25 mouse cellular contexts compared by ENCODE assay signal in genomic region chr2:146048221-146048829, GRCm38 (mm10).
DNase-seq lines count a peak whose midpoint lies in the region; ATAC-seq and TF ChIP-seq lines count a peak whose summit lies in the region.
"Had no signal": no experiment of that assay in that cellular context is flagged by ENCODE, and none has a peak within 500 bp of the region (broad histone marks: within the 10 kb centered on the region; RNA-seq: fewer than 3 reads in every experiment).

No protein-coding gene starts in this region.

- no peak overlapping the region for H3K4me2 ChIP-seq in forebrain, embryonic 12.5 days
- no peak overlapping the region for H3K4me2 ChIP-seq in hindbrain, embryonic 11.5 days (replicated peaks; ENCODE audit: low read depth, low read length)
- peak overlapping the region; percentile 14; the same call in 1 of the 2 replicates for H3K4me2 ChIP-seq in midbrain, embryonic 15.5 days
- H3K4me2 ChIP-seq: liver, embryonic 15.5 days; lung, embryonic 15.5 days; neural tube, embryonic 12.5 days had no signal

- no peaks in the 10 kb centered on the region for H3K9me3 ChIP-seq in forebrain, embryonic 10.5 days
- no peaks in the 10 kb centered on the region for H3K9me3 ChIP-seq in forebrain, embryonic 12.5 days
- no peaks in the 10 kb centered on the region for H3K9me3 ChIP-seq in hindbrain, embryonic 10.5 days
- H3K9me3 ChIP-seq in hindbrain, embryonic 11.5 days (ENCODE audit: control insufficient read depth, low read length) = no peaks in the 10 kb centered on the region
- no peaks in the 10 kb centered on the region for H3K9me3 ChIP-seq in midbrain, embryonic 15.5 days
- H3K9me3 ChIP-seq: limb, embryonic 10.5 days; liver, embryonic 15.5 days; lung, embryonic 15.5 days; megakaryocyte, embryonic 14.5 days; neural tube, embryonic 12.5 days had no signal

- no peak for ATAC-seq in forebrain, embryonic 12.5 days (ENCODE audit: low FRiP score)
- no peak for ATAC-seq in hindbrain, embryonic 11.5 days (ENCODE audit: low FRiP score)
- ATAC-seq in midbrain, embryonic 15.5 days (replicated peaks) = peak; percentile 70
- ATAC-seq: CD4-positive, CD25-positive, alpha-beta regulatory T cell, adult 4 months; intestine, postnatal 0 days; Patski had no signal

- H3K27ac ChIP-seq in forebrain, embryonic 10.5 days = peak overlapping the region; percentile 48; the same call in 1 of the 2 replicates
- no peak overlapping the region for H3K27ac ChIP-seq in forebrain, embryonic 12.5 days
- peak overlapping the region; percentile 17; the same call in 1 of the 2 replicates for H3K27ac ChIP-seq in hindbrain, embryonic 10.5 days
- no peak overlapping the region for H3K27ac ChIP-seq in hindbrain, embryonic 11.5 days (ENCODE audit: low read depth, low read length)
- H3K27ac ChIP-seq in midbrain, embryonic 15.5 days = 0 out of 2 replicates have a peak overlapping the region, but pooled peaks have one; percentile 0
- H3K27ac ChIP-seq: limb, embryonic 10.5 days; liver, embryonic 15.5 days; lung, embryonic 15.5 days; neural tube, embryonic 12.5 days had no signal

- peaks cover 31% of the 10 kb centered on the region for H3K4me1 ChIP-seq in forebrain, embryonic 10.5 days
- H3K4me1 ChIP-seq in forebrain, embryonic 12.5 days = peaks cover 16% of the 10 kb centered on the region
- peaks cover 18% of the 10 kb centered on the region for H3K4me1 ChIP-seq in hindbrain, embryonic 10.5 days (replicated peaks)
- H3K4me1 ChIP-seq in hindbrain, embryonic 11.5 days (replicated peaks; ENCODE audit: control insufficient read depth, insufficient read depth, low read length) = no peaks in the 10 kb centered on the region
- H3K4me1 ChIP-seq in midbrain, embryonic 15.5 days = peaks cover 24% of the 10 kb centered on the region
- H3K4me1 ChIP-seq: liver, embryonic 15.5 days; lung, embryonic 15.5 days had no signal

- H3K9ac ChIP-seq in forebrain, embryonic 12.5 days = no peak overlapping the region
- H3K9ac ChIP-seq in hindbrain, embryonic 11.5 days (ENCODE audit: low read depth, low read length) = no peak overlapping the region
- no peak overlapping the region for H3K9ac ChIP-seq in midbrain, embryonic 15.5 days
- H3K9ac ChIP-seq: liver, embryonic 15.5 days; lung, embryonic 15.5 days; neural tube, embryonic 12.5 days had no signal

- peaks cover 11% of the 10 kb centered on the region for H3K27me3 ChIP-seq in forebrain, embryonic 10.5 days (ENCODE audit: poor library complexity, severe bottlenecking)
- H3K27me3 ChIP-seq in forebrain, embryonic 12.5 days = no peaks in the 10 kb centered on the region
- no peaks in the 10 kb centered on the region for H3K27me3 ChIP-seq in hindbrain, embryonic 10.5 days (ENCODE audit: insufficient read depth, poor library complexity, severe bottlenecking)
- no peaks in the 10 kb centered on the region for H3K27me3 ChIP-seq in hindbrain, embryonic 11.5 days (ENCODE audit: control insufficient read depth, insufficient read depth, low read length)
- no peaks in the 10 kb centered on the region for H3K27me3 ChIP-seq in midbrain, embryonic 15.5 days (replicated peaks)
- H3K27me3 ChIP-seq: lung, embryonic 15.5 days had no signal

- H3K36me3 ChIP-seq in forebrain, embryonic 10.5 days (replicated peaks) = no peaks in the 10 kb centered on the region
- no peaks in the 10 kb centered on the region for H3K36me3 ChIP-seq in forebrain, embryonic 12.5 days (replicated peaks)
- no peaks in the 10 kb centered on the region for H3K36me3 ChIP-seq in hindbrain, embryonic 10.5 days
- H3K36me3 ChIP-seq in hindbrain, embryonic 11.5 days (ENCODE audit: control insufficient read depth, insufficient read depth, low read length) = no peaks in the 10 kb centered on the region
- no peaks in the 10 kb centered on the region for H3K36me3 ChIP-seq in midbrain, embryonic 15.5 days (replicated peaks)
- H3K36me3 ChIP-seq: limb, embryonic 10.5 days; liver, embryonic 15.5 days; lung, embryonic 15.5 days; neural tube, embryonic 12.5 days had no signal

- no peak overlapping the region for H3K4me3 ChIP-seq in forebrain, embryonic 10.5 days
- H3K4me3 ChIP-seq in forebrain, embryonic 12.5 days (replicated peaks) = no peak overlapping the region
- no peak overlapping the region for H3K4me3 ChIP-seq in hindbrain, embryonic 10.5 days
- H3K4me3 ChIP-seq in hindbrain, embryonic 11.5 days (ENCODE audit: low read depth, low read length) = no peak overlapping the region
- H3K4me3 ChIP-seq in midbrain, embryonic 15.5 days = no peak overlapping the region
- H3K4me3 ChIP-seq: limb, embryonic 10.5 days; liver, embryonic 15.5 days; lung, embryonic 15.5 days; megakaryocyte, embryonic 14.5 days; neural tube, embryonic 12.5 days had no signal

- WGBS in forebrain, embryonic 10.5 days = 71% methylated on average over 17 of the region's 17 CpGs
- 60% methylated on average over 17 of the region's 17 CpGs for WGBS in forebrain, embryonic 12.5 days
- WGBS in hindbrain, embryonic 10.5 days = 74% methylated on average over 17 of the region's 17 CpGs
- 74% methylated on average over 17 of the region's 17 CpGs for WGBS in hindbrain, embryonic 11.5 days
- WGBS in midbrain, embryonic 15.5 days = 34% methylated on average over 17 of the region's 17 CpGs

- TF ChIP-seq POLR2A in brain, embryonic 14.5 days (IDR thresholded peaks at IDR 0.05; ENCODE audit: borderline replicate concordance, extremely low read depth, insufficient read depth, insufficient read length, poor library complexity, severe bottlenecking) = no peak

- no peak for DNase-seq in forebrain, embryonic 10.5 days (ENCODE audit: extremely low spot score, low spot score)
- DNase-seq in hindbrain, embryonic 10.5 days (ENCODE audit: low spot score) = no peak
- no peak for DNase-seq in hindbrain, embryonic 11.5 days (ENCODE audit: low spot score)
- DNase-seq in brain, embryonic 14.5 days (ENCODE audit: low read depth) = peak; percentile 83
- DNase-seq in testis, postnatal 10 days (ENCODE audit: low spot score) = no peak
- DNase-seq in gastrocnemius, adult 18-20 months (ENCODE audit: low spot score) = no peak
- DNase-seq: adrenal gland, postnatal 36 days; cerebellum, adult 11-12 months; gastrocnemius, postnatal 10 days; heart, postnatal 4 days; liver; lung, postnatal 36 days; right cerebral cortex, adult 18-20 months; right cerebral cortex, postnatal 4 days; thymus, postnatal 25 days had no signal

- no peak for TF ChIP-seq CTCF in brain, embryonic 14.5 days (IDR thresholded peaks at IDR 0.05; ENCODE audit: borderline replicate concordance, extremely low read depth, insufficient read depth, insufficient read length)

Comparison
In these comparisons a context has a peak if more than half of its experiments do, and no peak if none do; other contexts are left out.
1. H3K27ac ChIP-seq: peak in forebrain, embryonic 10.5 days (single experiment), hindbrain, embryonic 10.5 days (single experiment) and midbrain, embryonic 15.5 days (single experiment); none in forebrain, embryonic 12.5 days (single experiment) and hindbrain, embryonic 11.5 days (single experiment).